Mouse (Mus musculus): ENCODE measurements at regions not wholly inside any gene's neighbourhood (a gene's known extent, or its start where the extent isn't known, plus 50 kb on each side); places are given as distances from the start of the nearest gene placed in this dataset.

- H3K4me1 ChIP-seq (ENCODE audit: control insufficient read depth, insufficient read depth, low read depth, low read length) = no peaks in the 10 kb centered on the region
- H3K36me3 ChIP-seq (ENCODE audit: control insufficient read depth, insufficient read depth, low read length) = no peaks in the 10 kb centered on the region
- no peak overlapping the region for H3K27ac ChIP-seq (ENCODE audit: low read depth, low read length)
- H3K4me2 ChIP-seq (ENCODE audit: low read length) = no peak overlapping the region
- H3K4me3 ChIP-seq (ENCODE audit: low read length) = no peak overlapping the region
- H3K9me3 ChIP-seq (ENCODE audit: control insufficient read depth, low read length) = no peaks in the 10 kb centered on the region
- 86% methylated on average over 5 of the region's 5 CpGs for WGBS
- ATAC-seq = no peak
- no peak overlapping the region for H3K9ac ChIP-seq (ENCODE audit: low read depth, low read length)
- H3K27me3 ChIP-seq (replicated peaks; ENCODE audit: control insufficient read depth, insufficient read depth, low read length) = no peaks in the 10 kb centered on the region
Observed at GRCm38 (mm10) chr15:64477131-64477530, 340.4 kb upstream of the Gm21798 start.

DNA sequence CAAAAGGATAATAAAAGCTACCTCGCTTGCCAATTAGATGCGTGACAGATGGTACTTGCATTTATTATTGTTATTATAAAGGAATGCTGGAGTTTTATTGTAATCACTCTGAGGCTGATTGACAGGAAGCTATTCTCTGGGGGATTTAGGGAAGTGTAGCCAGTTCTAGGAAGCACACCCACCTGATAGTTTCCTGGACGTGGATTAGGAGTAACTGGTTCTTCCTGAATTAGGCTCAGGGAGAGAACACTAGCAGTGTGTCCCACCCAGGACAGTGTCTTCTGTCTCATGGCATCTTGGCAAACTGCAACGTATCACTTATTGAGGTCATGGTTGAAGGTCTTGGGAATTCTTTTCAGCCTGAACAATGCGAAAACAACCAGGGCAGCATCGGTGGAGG, 336.9 kb upstream of the Gm21798 start:
- no peak for ATAC-seq

DNA sequence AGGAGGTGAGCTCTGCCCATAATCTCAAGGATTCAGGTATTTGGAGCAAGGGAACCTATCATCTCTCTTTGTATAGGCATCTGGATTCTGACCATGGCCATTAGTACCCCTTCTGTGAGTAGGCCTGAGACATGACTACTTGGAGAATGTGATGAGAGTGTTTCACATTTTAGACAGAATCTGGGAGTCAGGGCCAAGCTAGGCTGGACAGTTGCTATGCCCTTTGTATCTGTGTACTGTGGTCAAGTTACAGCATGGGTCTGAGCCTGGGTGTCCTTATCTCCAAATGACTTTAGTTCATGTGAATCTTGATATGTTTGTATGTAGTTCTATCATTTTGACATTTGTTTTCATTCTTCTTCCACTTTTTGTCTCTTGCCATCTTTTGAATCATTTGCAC, 336.3 kb upstream of the Gm21798 start:
- Histone ChIP-seq H3K27ac (ENCODE audit: low read depth, low read length) (no peak overlapping the region), H3K27me3 (replicated peaks; ENCODE audit: control insufficient read depth, insufficient read depth, low read length) (no peaks in the 10 kb centered on the region), H3K36me3 (ENCODE audit: control insufficient read depth, insufficient read depth, low read length) (no peaks in the 10 kb centered on the region), H3K4me2 (ENCODE audit: low read length) (no peak overlapping the region), H3K9me3 (ENCODE audit: control insufficient read depth, low read length) (no peaks in the 10 kb centered on the region), H3K4me3 (ENCODE audit: low read length) (no peak overlapping the region), H3K4me1 (ENCODE audit: control insufficient read depth, insufficient read depth, low read depth, low read length) (no peaks in the 10 kb centered on the region), H3K9ac (ENCODE audit: low read depth, low read length) (no peak overlapping the region)
- no peak for ATAC-seq

More for the DNA sequence above, 336.9 kb upstream of the Gm21798 start:
- H3K4me2 ChIP-seq (ENCODE audit: low read length) = no peak overlapping the region
- no peaks in the 10 kb centered on the region for H3K27me3 ChIP-seq (replicated peaks; ENCODE audit: control insufficient read depth, insufficient read depth, low read length)
- no peak overlapping the region for H3K4me3 ChIP-seq (ENCODE audit: low read length)
- 40% methylated on average over 6 of the region's 6 CpGs for WGBS
- no peak overlapping the region for H3K27ac ChIP-seq (ENCODE audit: low read depth, low read length)
- H3K9me3 ChIP-seq (ENCODE audit: control insufficient read depth, low read length) = no peaks in the 10 kb centered on the region
- no peaks in the 10 kb centered on the region for H3K36me3 ChIP-seq (ENCODE audit: control insufficient read depth, insufficient read depth, low read length)
- no peak overlapping the region for H3K9ac ChIP-seq (ENCODE audit: low read depth, low read length)
- no peaks in the 10 kb centered on the region for H3K4me1 ChIP-seq (ENCODE audit: control insufficient read depth, insufficient read depth, low read depth, low read length)

DNA sequence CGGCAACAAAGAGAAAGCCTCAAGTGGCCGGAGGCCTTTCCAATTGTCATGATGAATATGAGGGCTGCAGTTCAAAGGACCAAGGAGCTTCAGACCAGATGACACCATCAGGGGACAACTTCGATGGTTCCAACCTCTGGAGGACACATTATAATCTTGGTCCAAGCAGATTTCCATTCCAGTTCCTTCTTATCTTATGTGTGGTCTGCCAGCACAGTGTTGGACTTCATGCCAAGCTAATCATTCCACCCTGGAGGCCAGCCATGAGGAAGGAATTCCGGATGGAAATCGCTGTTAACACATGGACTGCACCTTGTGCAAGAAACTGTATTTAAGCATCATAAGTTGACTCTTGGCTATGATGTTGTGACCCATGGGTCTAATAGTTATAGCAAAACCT, 334.5 kb upstream of the Gm21798 start:
- Histone ChIP-seq H3K36me3 (ENCODE audit: control insufficient read depth, insufficient read depth, low read length) (no peaks in the 10 kb centered on the region), H3K4me2 (ENCODE audit: low read length) (no peak overlapping the region), H3K27ac (ENCODE audit: low read depth, low read length) (no peak overlapping the region), H3K4me3 (ENCODE audit: low read length) (no peak overlapping the region), H3K9ac (ENCODE audit: low read depth, low read length) (no peak overlapping the region), H3K9me3 (ENCODE audit: control insufficient read depth, low read length) (no peaks in the 10 kb centered on the region), H3K27me3 (replicated peaks; ENCODE audit: control insufficient read depth, insufficient read depth, low read length) (no peaks in the 10 kb centered on the region), H3K4me1 (ENCODE audit: control insufficient read depth, insufficient read depth, low read depth, low read length) (no peaks in the 10 kb centered on the region)
- WGBS = 91% methylated on average over 5 of the region's 5 CpGs
- no peak for ATAC-seq

DNA sequence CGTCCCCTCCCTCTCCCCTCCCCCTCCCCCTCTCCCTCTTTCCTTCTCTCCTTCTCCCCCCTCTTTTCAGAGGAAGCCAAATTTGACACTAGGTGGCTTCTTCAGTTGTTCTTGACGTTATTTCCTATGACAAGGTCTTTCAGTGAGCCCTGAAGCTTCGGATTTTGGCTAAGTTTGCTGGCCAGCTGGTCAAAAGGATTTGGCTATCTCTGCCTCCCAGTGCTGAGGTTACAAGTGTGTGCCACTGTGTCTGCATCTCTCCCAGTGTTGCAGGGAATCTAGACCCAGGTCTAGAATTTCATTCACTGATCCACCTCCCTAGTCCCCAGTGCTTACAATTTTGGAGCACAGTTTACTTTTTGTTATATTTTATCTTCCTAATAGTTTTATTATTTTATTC, 329.7 kb upstream of the Gm21798 start:
- Histone ChIP-seq H3K4me2 (ENCODE audit: low read length) (no peak overlapping the region), H3K4me3 (ENCODE audit: low read length) (no peak overlapping the region), H3K9ac (ENCODE audit: low read depth, low read length) (no peak overlapping the region), H3K27me3 (replicated peaks; ENCODE audit: control insufficient read depth, insufficient read depth, low read length) (no peaks in the 10 kb centered on the region), H3K9me3 (ENCODE audit: control insufficient read depth, low read length) (no peaks in the 10 kb centered on the region), H3K27ac (ENCODE audit: low read depth, low read length) (no peak overlapping the region), H3K36me3 (ENCODE audit: control insufficient read depth, insufficient read depth, low read length) (no peaks in the 10 kb centered on the region), H3K4me1 (ENCODE audit: control insufficient read depth, insufficient read depth, low read depth, low read length) (no peaks in the 10 kb centered on the region)
- 29% methylated on average over 2 of the region's 3 CpGs for WGBS
- ATAC-seq = no peak

DNA sequence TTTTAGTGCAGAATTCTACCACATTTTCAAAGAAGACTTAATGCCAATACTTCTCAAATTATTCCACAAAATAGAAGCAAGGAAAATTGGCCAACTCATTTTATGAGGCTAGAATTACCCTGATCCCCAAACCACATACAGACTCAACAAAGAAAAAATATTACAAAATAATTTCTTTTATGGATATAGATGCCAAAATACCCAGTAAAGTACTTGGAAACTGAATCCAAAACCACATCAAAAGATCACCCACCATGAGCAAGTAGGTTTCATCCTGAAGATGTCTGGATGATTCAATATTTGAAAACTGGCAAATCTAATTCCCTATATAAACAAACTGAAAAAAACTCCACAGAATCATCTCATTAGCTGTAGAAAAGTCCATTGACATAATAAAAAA, 316.7 kb upstream of the Gm21798 start:
- H3K4me3 ChIP-seq (ENCODE audit: low read length) = no peak overlapping the region
- no peak overlapping the region for H3K9ac ChIP-seq (ENCODE audit: low read depth, low read length)
- ATAC-seq = no peak
- H3K36me3 ChIP-seq (ENCODE audit: control insufficient read depth, insufficient read depth, low read length) = no peaks in the 10 kb centered on the region
- no peak overlapping the region for H3K4me2 ChIP-seq (ENCODE audit: low read length)
- no peaks in the 10 kb centered on the region for H3K4me1 ChIP-seq (ENCODE audit: control insufficient read depth, insufficient read depth, low read depth, low read length)
- no peaks in the 10 kb centered on the region for H3K27me3 ChIP-seq (replicated peaks; ENCODE audit: control insufficient read depth, insufficient read depth, low read length)
- no peak overlapping the region for H3K27ac ChIP-seq (ENCODE audit: low read depth, low read length)
- H3K9me3 ChIP-seq (ENCODE audit: control insufficient read depth, low read length) = no peaks in the 10 kb centered on the region

- Histone ChIP-seq H3K27me3 (replicated peaks; ENCODE audit: control insufficient read depth, insufficient read depth, low read length) (no peaks in the 10 kb centered on the region), H3K9ac (ENCODE audit: low read depth, low read length) (no peak overlapping the region), H3K4me2 (ENCODE audit: low read length) (no peak overlapping the region), H3K4me1 (ENCODE audit: control insufficient read depth, insufficient read depth, low read depth, low read length) (no peaks in the 10 kb centered on the region), H3K36me3 (ENCODE audit: control insufficient read depth, insufficient read depth, low read length) (no peaks in the 10 kb centered on the region), H3K9me3 (ENCODE audit: control insufficient read depth, low read length) (no peaks in the 10 kb centered on the region), H3K4me3 (ENCODE audit: low read length) (no peak overlapping the region), H3K27ac (ENCODE audit: low read depth, low read length) (no peak overlapping the region)
- ATAC-seq = no peak
- 88% methylated on average over 1 of the region's 1 CpGs for WGBS
Observed at GRCm38 (mm10) chr15:64501479-64501878, 316.0 kb upstream of the Gm21798 start.

GRCm38 (mm10) chr15:64504751-64505150, 312.7 kb upstream of the Gm21798 start:
- no peak overlapping the region for H3K4me2 ChIP-seq (ENCODE audit: low read length)
- no peaks in the 10 kb centered on the region for H3K36me3 ChIP-seq (ENCODE audit: control insufficient read depth, insufficient read depth, low read length)
- no peak overlapping the region for H3K27ac ChIP-seq (ENCODE audit: low read depth, low read length)
- no peaks in the 10 kb centered on the region for H3K4me1 ChIP-seq (ENCODE audit: control insufficient read depth, insufficient read depth, low read depth, low read length)
- H3K9me3 ChIP-seq (ENCODE audit: control insufficient read depth, low read length) = no peaks in the 10 kb centered on the region
- no peak overlapping the region for H3K4me3 ChIP-seq (ENCODE audit: low read length)
- 81% methylated on average over 4 of the region's 4 CpGs for WGBS
- no peak for ATAC-seq
- no peak overlapping the region for H3K9ac ChIP-seq (ENCODE audit: low read depth, low read length)
- no peaks in the 10 kb centered on the region for H3K27me3 ChIP-seq (replicated peaks; ENCODE audit: control insufficient read depth, insufficient read depth, low read length)

GRCm38 (mm10) chr15:64510649-64511048, 306.8 kb upstream of the Gm21798 start:
- H3K36me3 ChIP-seq (ENCODE audit: control insufficient read depth, insufficient read depth, low read length) = no peaks in the 10 kb centered on the region
- WGBS = 94% methylated on average over 2 of the region's 2 CpGs
- no peak for ATAC-seq

GRCm38 (mm10) chr15:64511176-64511575, 306.3 kb upstream of the Gm21798 start:
- Histone ChIP-seq H3K27me3 (replicated peaks; ENCODE audit: control insufficient read depth, insufficient read depth, low read length) (no peaks in the 10 kb centered on the region), H3K9ac (ENCODE audit: low read depth, low read length) (no peak overlapping the region), H3K4me3 (ENCODE audit: low read length) (no peak overlapping the region), H3K4me1 (ENCODE audit: control insufficient read depth, insufficient read depth, low read depth, low read length) (no peaks in the 10 kb centered on the region), H3K4me2 (ENCODE audit: low read length) (no peak overlapping the region), H3K36me3 (ENCODE audit: control insufficient read depth, insufficient read depth, low read length) (no peaks in the 10 kb centered on the region), H3K9me3 (ENCODE audit: control insufficient read depth, low read length) (no peaks in the 10 kb centered on the region), H3K27ac (ENCODE audit: low read depth, low read length) (no peak overlapping the region)
- 49% methylated on average over 2 of the region's 2 CpGs for WGBS
- ATAC-seq = no peak

More at GRCm38 (mm10) chr15:64510649-64511048, 306.8 kb upstream of the Gm21798 start:
- Histone ChIP-seq H3K4me2 (ENCODE audit: low read length) (no peak overlapping the region), H3K9me3 (ENCODE audit: control insufficient read depth, low read length) (no peaks in the 10 kb centered on the region), H3K27me3 (replicated peaks; ENCODE audit: control insufficient read depth, insufficient read depth, low read length) (no peaks in the 10 kb centered on the region), H3K4me1 (ENCODE audit: control insufficient read depth, insufficient read depth, low read depth, low read length) (no peaks in the 10 kb centered on the region), H3K4me3 (ENCODE audit: low read length) (no peak overlapping the region), H3K27ac (ENCODE audit: low read depth, low read length) (no peak overlapping the region), H3K9ac (ENCODE audit: low read depth, low read length) (no peak overlapping the region)

Measured in hindbrain, embryonic 16.5 days (tissue).